Mouse (Mus musculus) embryonic facial prominence, embryonic 10.5 days (tissue): ENCODE data around the gene Creg2. TPM values are rescaled to one million over a fixed set of nuclear protein-coding genes. Genes with fewer than 3 reads are reported as not detected.

Experiments used
- DNase-seq: peaks from one replicate; pipeline ENCODE4 v3.0.0-alpha.2; 2017; ENCODE audit warnings: low spot score
- H3K27ac ChIP-seq: fragments of 300-500 bp; sonication (generic); replicated peaks from 2 replicates; pipeline ENCODE4 v1.5.1; 2016; ENCODE audit warnings: mild to moderate bottlenecking
- H3K27me3 ChIP-seq: fragments of 300-500 bp; sonication (generic); replicated peaks from 2 replicates; pipeline ENCODE4 v1.6.1; 2016; ENCODE audit warnings: low read depth, mild to moderate bottlenecking; ENCODE audit not compliant: poor library complexity, severe bottlenecking
- H3K36me3 ChIP-seq: fragments of 300-500 bp; sonication (generic); replicated peaks from 2 replicates; pipeline ENCODE4 v1.6.1; 2016; ENCODE audit warnings: mild to moderate bottlenecking, moderate library complexity
- H3K4me1 ChIP-seq: fragments of 300-500 bp; sonication (generic); 2 replicates; pipeline ENCODE4 v1.6.1; 2016
- H3K4me3 ChIP-seq: fragments of 300-500 bp; sonication (generic); 2 replicates; pipeline ENCODE4 v1.5.1; 2016; ENCODE audit warnings: mild to moderate bottlenecking, moderate library complexity
- H3K9me3 ChIP-seq: fragments of 300-500 bp; sonication (generic); 2 replicates; pipeline ENCODE4 v1.6.1; 2016; ENCODE audit warnings: mild to moderate bottlenecking
- whole genome bisulfite sequencing: fragments of 180-500 bp; shearing (Covaris S2); methylation state at CpG from one replicate; pipeline ENCODE4 v1.1.7; 2016; 5-methylcytosine and 5-hydroxymethylcytosine counted together
- polyA plus RNA-seq: library from polyadenylated mRNA; unstranded; fragments of >200 nt; fragmentation: Nextera tagmentation; extraction: Ambion mirVana; gene quantifications from 2 replicates; pipeline ENCODE4 v1.2.1, GENCODE M21; 2016

Gene Creg2
- polyA plus RNA-seq, 1 experiment from 2014 or later: 0.06 TPM

DNA sequence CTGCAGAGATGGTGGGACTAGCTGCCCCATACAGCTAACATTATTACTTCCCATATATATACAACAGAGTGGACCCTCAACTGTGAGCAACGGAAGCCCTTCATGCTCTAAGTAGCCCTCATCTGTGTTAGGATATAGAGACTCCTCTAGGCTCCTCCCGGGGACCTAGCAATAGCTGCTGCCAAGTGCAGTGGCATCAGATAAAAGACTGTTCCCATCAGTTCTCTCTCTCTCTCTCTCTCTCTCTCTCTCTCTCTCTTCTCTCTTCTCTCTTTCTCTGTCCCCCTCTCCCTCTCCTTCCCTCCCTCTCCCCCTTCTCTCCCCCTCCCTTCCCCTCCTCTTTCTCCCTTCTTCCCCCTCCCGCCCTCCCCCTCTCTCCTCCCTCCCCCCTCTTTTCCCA lies 70.1 kb downstream of the Creg2 start:
- H3K36me3 ChIP-seq: no peaks in the 10 kb centered on the region
- H3K27me3 ChIP-seq: no peaks in the 10 kb centered on the region
- no peak overlapping the region for H3K27ac ChIP-seq
- no peak for DNase-seq
- 87% methylated on average over 2 of the region's 3 CpGs for WGBS
- no peaks in the 10 kb centered on the region for H3K9me3 ChIP-seq
- no peak overlapping the region for H3K4me3 ChIP-seq
- peaks cover 28% of the 10 kb centered on the region for H3K4me1 ChIP-seq

DNA sequence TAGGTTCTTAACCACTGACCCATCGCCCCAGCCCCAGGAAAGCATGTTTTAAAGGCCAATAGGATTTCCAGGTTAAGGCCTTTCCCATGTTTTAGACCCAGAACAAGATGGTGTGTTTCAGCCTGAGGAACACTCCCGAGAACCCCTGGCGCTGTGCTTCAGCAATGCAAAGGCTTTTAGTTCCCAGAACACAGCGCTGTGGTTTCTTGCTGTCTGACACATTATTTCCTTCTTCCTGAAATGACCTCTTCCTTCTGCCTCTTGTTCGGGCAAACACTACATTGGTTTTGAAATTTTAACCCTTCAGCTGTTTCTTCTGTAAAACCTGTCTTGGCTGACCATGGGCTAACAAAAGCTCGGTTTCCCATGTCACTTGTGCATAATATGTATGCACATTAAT lies 72.1 kb downstream of the Creg2 start:
- H3K27ac ChIP-seq: no peak overlapping the region
- no peaks in the 10 kb centered on the region for H3K36me3 ChIP-seq
- no peak overlapping the region for H3K4me3 ChIP-seq
- 82% methylated on average over 6 of the region's 6 CpGs for WGBS
- peaks cover 48% of the 10 kb centered on the region for H3K4me1 ChIP-seq
- DNase-seq: no peak
- H3K27me3 ChIP-seq: no peaks in the 10 kb centered on the region
- no peaks in the 10 kb centered on the region for H3K9me3 ChIP-seq

DNA sequence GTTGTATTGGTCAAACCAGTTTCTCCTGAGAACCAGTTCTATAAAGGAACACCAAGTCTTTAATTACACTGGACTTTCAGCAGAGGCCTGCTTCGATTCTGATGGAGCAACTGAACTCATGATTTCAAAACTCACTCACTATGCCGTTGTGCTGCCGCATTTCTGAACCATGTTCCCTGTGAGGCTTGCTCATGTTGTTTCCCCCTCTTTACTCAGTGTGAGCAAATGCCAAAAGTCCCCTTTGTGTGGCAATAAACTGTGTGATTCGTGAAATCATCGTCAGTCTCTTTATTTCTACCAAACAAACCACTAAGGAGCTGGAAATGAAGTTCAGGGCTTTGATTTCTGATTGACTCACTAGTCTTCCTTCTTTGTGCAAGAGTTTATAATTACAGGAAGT lies 72.8 kb downstream of the Creg2 start:
- no peaks in the 10 kb centered on the region for H3K36me3 ChIP-seq
- peak overlapping the region; percentile 44; the same call in 1 of the 2 replicates for H3K27ac ChIP-seq
- 84% methylated on average over 5 of the region's 5 CpGs for WGBS
- no peak for DNase-seq
- no peaks in the 10 kb centered on the region for H3K9me3 ChIP-seq
- peaks cover 49% of the 10 kb centered on the region for H3K4me1 ChIP-seq
- no peaks in the 10 kb centered on the region for H3K27me3 ChIP-seq
- no peak overlapping the region for H3K4me3 ChIP-seq

DNA sequence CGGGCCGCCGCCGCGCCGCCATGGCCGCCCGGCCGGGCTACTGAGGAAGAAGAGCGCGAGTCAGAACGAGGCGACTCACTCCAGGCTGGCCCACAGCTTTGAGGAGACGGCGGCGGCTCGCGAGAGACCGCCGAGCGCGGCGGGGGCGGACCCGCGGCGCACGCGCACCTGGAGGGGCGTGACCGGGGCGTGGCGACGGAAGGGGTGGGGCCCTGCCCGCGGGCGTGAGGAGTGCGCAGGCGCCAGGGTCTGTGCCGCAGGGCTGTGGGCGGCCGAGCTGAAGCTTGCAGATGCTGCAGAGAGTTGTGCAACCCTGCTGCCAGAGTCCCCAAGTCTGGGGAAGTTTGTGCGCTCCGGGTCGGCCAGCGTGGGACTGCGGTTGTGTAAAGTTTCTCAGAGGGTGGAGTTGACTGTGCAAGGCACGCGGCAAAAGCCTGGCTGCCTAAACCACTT lies 74.0 kb downstream of the Creg2 start, which contains the start of gene Rnf149:
Gene Rnf149, minus strand, starts transcription at position 153 of the 453 bp plus-strand sequence.
- H3K4me1 ChIP-seq: peaks cover 53% of the 10 kb centered on the region
- peak within 1 kb of the TSS; percentile 97 for H3K27ac ChIP-seq
- peak; percentile 99 for DNase-seq
- under 1% methylated on average over 49 of the region's 49 CpGs for WGBS
- no peaks in the 10 kb centered on the region for H3K9me3 ChIP-seq
- H3K4me3 ChIP-seq: peak within 1 kb of the TSS; percentile 85
- peaks cover 3% of the 10 kb centered on the region for H3K36me3 ChIP-seq
- H3K27me3 ChIP-seq: no peaks in the 10 kb centered on the region

DNA sequence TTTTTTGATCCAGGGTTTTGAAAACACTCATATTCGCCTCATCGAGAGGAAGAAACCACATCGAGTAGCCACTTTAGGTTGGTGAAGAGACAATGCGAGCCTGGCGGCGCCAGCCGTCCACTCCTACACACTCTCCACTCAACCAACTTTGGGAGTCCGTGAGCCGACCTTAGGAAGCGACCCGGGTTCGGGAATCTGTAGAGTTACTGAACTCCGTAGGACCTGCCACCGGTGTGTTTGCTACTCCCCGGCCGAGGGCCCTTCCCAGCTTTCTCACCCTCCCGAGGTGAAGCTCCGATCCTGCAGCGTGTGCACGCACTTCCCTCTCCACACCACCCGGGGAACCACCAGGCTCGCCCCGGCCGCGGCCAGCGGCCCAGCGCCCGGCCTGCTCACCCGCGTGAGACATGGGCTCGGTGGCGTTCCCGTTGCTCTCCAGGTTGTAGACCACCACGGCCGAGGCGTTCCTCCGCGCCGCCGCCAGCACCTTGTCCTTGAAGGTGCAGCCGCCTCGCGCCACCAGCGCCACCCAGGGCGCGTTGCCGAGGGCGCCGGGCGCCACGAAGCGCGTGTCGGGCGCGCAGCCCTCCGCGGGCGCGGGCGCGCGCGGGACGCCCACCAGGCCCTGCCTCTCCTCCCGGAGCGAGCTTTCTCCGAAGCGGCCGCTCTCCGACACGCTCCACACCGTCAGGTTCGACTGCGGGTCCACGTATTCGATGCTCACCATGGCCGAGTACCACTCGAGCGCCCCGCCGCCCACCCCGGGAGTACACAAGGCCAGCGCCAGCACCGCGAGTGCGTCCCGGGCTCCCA lies 74.6 kb downstream of the Creg2 start:
- Histone ChIP-seq H3K9me3 (no peaks in the 10 kb centered on the region), H3K27ac (peak overlapping the region; percentile 97), H3K36me3 (peaks cover 5% of the 10 kb centered on the region), H3K4me3 (peak overlapping the region; percentile 85), H3K27me3 (no peaks in the 10 kb centered on the region), H3K4me1 (peaks cover 54% of the 10 kb centered on the region)
- WGBS: under 1% methylated on average over 88 of the region's 88 CpGs
- peak; percentile 79 for DNase-seq

DNA sequence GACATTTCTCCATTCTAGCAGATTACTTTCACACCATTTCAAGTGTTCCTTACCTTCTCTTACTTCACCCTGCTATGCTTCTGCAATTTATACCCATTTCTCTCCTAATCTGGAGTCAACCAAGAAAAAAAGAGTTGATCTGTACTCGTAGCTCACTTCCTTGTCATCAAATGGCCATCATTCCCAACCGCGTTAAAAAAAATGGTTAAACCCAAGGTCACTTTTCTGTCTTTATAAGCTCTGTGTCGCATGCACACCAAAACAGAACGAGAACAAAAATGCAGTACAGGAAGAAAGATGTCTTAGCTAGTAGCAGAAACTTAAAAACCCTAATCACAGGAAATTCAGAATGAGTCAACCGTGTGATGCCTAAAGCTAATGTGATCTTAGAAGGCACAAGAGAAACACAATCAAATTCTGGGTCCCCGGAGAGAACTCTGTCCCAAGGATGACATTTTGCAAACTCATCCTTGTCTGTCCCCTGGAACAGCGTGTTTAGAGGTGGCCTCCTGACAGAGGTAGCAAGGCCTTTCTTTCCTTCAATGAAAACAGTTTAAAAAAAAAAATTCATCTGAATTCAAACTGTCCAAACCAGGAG lies 75.4 kb downstream of the Creg2 start:
- no peaks in the 10 kb centered on the region for H3K27me3 ChIP-seq
- peaks cover 54% of the 10 kb centered on the region for H3K4me1 ChIP-seq
- 26% methylated on average over 8 of the region's 8 CpGs for WGBS
- DNase-seq: no peak
- H3K36me3 ChIP-seq: peaks cover 5% of the 10 kb centered on the region
- H3K4me3 ChIP-seq: peak overlapping the region; percentile 85
- peak overlapping the region; percentile 97 for H3K27ac ChIP-seq
- H3K9me3 ChIP-seq: no peaks in the 10 kb centered on the region

DNA sequence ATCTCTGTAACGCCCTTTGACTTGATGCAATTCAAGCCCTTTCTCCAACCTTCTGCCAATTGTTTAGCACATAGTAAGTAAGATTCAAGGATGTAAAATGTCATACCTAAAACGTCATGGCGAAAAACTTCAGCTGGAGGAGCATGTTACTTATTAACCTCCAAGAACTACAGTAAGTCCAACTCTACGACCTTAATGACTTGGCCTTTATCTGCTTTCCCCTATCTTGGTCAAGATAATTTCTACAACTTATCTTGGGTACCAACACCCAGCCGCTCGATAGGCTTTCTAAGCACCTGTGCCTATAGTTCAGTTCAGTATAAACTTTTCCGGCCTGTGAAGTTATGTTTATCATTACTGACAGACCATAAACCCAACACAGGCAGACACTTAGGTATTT lies 77.4 kb downstream of the Creg2 start:
- DNase-seq: no peak
- Histone ChIP-seq H3K4me1 (peaks cover 47% of the 10 kb centered on the region), H3K9me3 (no peaks in the 10 kb centered on the region), H3K4me3 (no peak overlapping the region), H3K36me3 (peaks cover 20% of the 10 kb centered on the region), H3K27me3 (no peaks in the 10 kb centered on the region), H3K27ac (no peak overlapping the region)
- 90% methylated on average over 7 of the region's 7 CpGs for WGBS

DNA sequence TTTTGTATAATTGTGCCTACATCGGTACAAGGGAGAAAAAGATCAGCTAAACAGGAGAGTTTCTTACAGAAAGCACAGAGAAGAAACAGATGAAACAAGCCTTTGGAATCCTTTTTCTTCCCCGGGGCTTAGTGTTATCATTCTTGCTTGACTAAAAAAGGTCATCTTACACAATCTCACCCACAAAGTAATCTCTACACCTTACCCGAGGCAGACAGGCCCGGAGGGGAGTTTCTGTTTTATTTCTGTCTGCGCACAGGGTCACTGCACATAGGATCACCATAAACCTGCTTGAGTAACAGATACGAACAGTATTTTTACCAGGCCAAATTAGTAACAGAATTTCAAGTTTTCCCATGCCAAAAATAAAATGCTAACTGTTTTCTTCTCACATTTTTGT lies 79.6 kb downstream of the Creg2 start:
- Histone ChIP-seq H3K36me3 (peaks cover 20% of the 10 kb centered on the region), H3K27ac (no peak overlapping the region), H3K4me3 (no peak overlapping the region), H3K27me3 (no peaks in the 10 kb centered on the region), H3K9me3 (no peaks in the 10 kb centered on the region), H3K4me1 (peaks cover 30% of the 10 kb centered on the region)
- DNase-seq: no peak
- WGBS: 66% methylated on average over 6 of the region's 6 CpGs

Other genes starting within 250 kb of the Creg2 start
- 5.2 and 5.3 TPM in 2 replicates for gene Tbc1d8, start 172.7 kb downstream of the Creg2 start, polyA plus RNA-seq
- 23.2 and 25.3 TPM in 2 replicates for gene Cnot11, start 116.5 kb downstream of the Creg2 start, polyA plus RNA-seq
- 23.1 and 23.4 TPM in 2 replicates for gene Rnf149, start 74.1 kb downstream of the Creg2 start, polyA plus RNA-seq
- 0.43 and 0.56 TPM in 2 replicates for gene Rfx8, start 69.5 kb upstream of the Creg2 start, polyA plus RNA-seq
- gene Gm3646, start 153.9 kb upstream of the Creg2 start, polyA plus RNA-seq: not detected in 2 replicates
- 37.6 and 41.4 TPM in 2 replicates for gene Map4k4, start 249.4 kb upstream of the Creg2 start, polyA plus RNA-seq